Mouse (Mus musculus) lung, adult 2 months (tissue): ENCODE results near the gene Hhatl.

ENCODE experiments used
- CTCF ChIP-seq: fragments of 200-500 bp; IDR thresholded peaks from 2 replicates; pipeline ENCODE4 v1.5.1; 2011; ENCODE audit warnings: mild to moderate bottlenecking, low read length, control low read depth; ENCODE audit not compliant: insufficient read depth
- POLR2A ChIP-seq: fragments of 200-500 bp; IDR thresholded peaks from 2 replicates; pipeline ENCODE4 v1.6.1; 2011; ENCODE audit warnings: low read depth, mild to moderate bottlenecking, control low read depth, low read length, borderline replicate concordance; ENCODE audit errors: extremely low read depth

DNA sequence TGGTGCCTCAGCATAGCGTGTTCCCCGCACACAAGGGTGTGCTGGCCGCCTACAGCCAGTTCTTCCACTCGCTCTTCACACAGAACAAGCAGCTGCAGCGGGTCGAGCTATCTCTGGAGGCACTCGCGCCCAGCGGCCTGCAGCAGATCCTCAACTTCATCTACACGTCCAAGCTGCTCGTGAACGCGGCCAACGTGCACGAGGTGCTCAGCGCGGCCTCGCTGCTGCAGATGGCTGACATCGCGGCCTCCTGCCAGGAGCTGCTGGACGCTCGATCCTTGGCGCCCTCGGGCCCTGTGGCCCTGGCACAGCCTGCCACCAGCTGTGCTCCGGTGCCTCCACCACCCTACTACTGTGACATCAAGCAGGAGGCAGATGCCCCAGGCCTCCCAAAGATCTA is 29.5 kb downstream of the Hhatl start:
- TF ChIP-seq CTCF (no peak), POLR2A (no peak)
